Mouse (Mus musculus) spleen, adult 2 months (tissue): ENCODE results near the gene Rps21. TPM values are rescaled to one million over a fixed set of nuclear protein-coding genes. Genes with fewer than 3 reads are reported as not detected.
A peak's percentile ranks its signal among the peaks of the same experiment; 100 is the strongest.

Source experiments
- DNase-seq, 2 experiments: peaks; one replicate each; pipeline versions ENCODE4 v3.0.0 to v3.0.0-alpha.2; 2012 to 2021; ENCODE audit warnings: low spot score in 2 of 2, low read depth in 1 of 2
- H3K27ac ChIP-seq: fragments of 200-500 bp; 2 replicates; pipeline ENCODE4 v1.5.1; 2012; ENCODE audit warnings: low read length, inconsistent platforms; ENCODE audit not compliant: insufficient read depth
- H3K27me3 ChIP-seq: fragments of 200-500 bp; 2 replicates; pipeline ENCODE4 v1.6.1; 2012; ENCODE audit warnings: mild to moderate bottlenecking, moderate library complexity, low read length, inconsistent platforms; ENCODE audit not compliant: control insufficient read depth, insufficient read depth
- H3K36me3 ChIP-seq: fragments of 200-500 bp; 2 replicates; pipeline ENCODE4 v1.6.1; 2012; ENCODE audit warnings: mild to moderate bottlenecking, low read length, inconsistent platforms; ENCODE audit not compliant: control insufficient read depth, insufficient read depth
- H3K4me1 ChIP-seq: fragments of 200-500 bp; 2 replicates; pipeline ENCODE4 v1.6.1; 2011; ENCODE audit warnings: inconsistent platforms; ENCODE audit not compliant: control insufficient read depth, insufficient read depth, insufficient read length
- H3K4me3 ChIP-seq: fragments of 200-500 bp; 2 replicates; pipeline ENCODE4 v1.5.1; 2011; ENCODE audit warnings: mild to moderate bottlenecking, inconsistent platforms; ENCODE audit not compliant: insufficient read depth, insufficient read length; ENCODE audit errors: extremely low read depth
- CTCF ChIP-seq: fragments of 200-500 bp; IDR thresholded peaks from 2 replicates; pipeline ENCODE4 v1.5.1; 2011; ENCODE audit warnings: mild to moderate bottlenecking, inconsistent platforms; ENCODE audit not compliant: insufficient read depth, insufficient read length, insufficient replicate concordance; ENCODE audit errors: extremely low read depth
- POLR2A ChIP-seq: fragments of 200-500 bp; IDR thresholded peaks from 2 replicates; pipeline ENCODE4 v1.6.1; 2011; ENCODE audit warnings: low read depth, low read length, inconsistent platforms
- WGBS: fragments of 180-500 bp; shearing (Covaris S2); methylation state at CpG from one replicate; pipeline ENCODE4 v1.1.7; 2018; 5-methylcytosine and 5-hydroxymethylcytosine counted together
- polyA plus RNA-seq: library from polyadenylated mRNA; depleted of rRNA; stranded (reverse); fragments of >200 nt; gene quantifications from 2 replicates; pipeline ENCODE4 v1.2.3, GENCODE M21; 2012; rRNA removed

Rps21 gene
- 2,793 and 4,124 TPM in 2 replicates for polyA plus RNA-seq

- no peaks in the 10 kb centered on the region for H3K27me3 ChIP-seq
- peaks cover 9% of the 10 kb centered on the region; the same call in 1 of the 2 replicates for H3K4me1 ChIP-seq
- DNase-seq: peak; percentile 95 to 99
- H3K36me3 ChIP-seq: peaks cover 8% of the 10 kb centered on the region
- WGBS: under 1% methylated on average over 38 of the region's 38 CpGs
- H3K27ac ChIP-seq: peak within 1 kb of the TSS; percentile 78
- peak within 1 kb of the TSS; percentile 89 for H3K4me3 ChIP-seq
- TF ChIP-seq POLR2A (peak; percentile 86; the same call in 1 of the 2 replicates), CTCF (no peak)
Measured at GRCm38 (mm10) chr2:180257001-180257521, at the start of gene Rps21. Gene Rps21 (plus strand): TSS chr2:180257377.

GRCm38 (mm10) chr2:180207840-180208239 is 49.3 kb upstream of the Rps21 start:
- H3K27ac ChIP-seq: no peak overlapping the region
- no peak overlapping the region for H3K4me3 ChIP-seq
- no peak for DNase-seq

GRCm38 (mm10) chr2:180208976-180209375 is 48.2 kb upstream of the Rps21 start:
- WGBS: 59% methylated on average over 1 of the region's 1 CpGs
- TF ChIP-seq POLR2A (no peak), CTCF (no peak)

More at GRCm38 (mm10) chr2:180207840-180208239, 49.3 kb upstream of the Rps21 start:
- H3K27me3 ChIP-seq: no peaks in the 10 kb centered on the region
- no peaks in the 10 kb centered on the region for H3K36me3 ChIP-seq
- 86% methylated on average over 7 of the region's 7 CpGs for WGBS
- TF ChIP-seq POLR2A: no peak
- TF ChIP-seq CTCF: no peak
- no peaks in the 10 kb centered on the region for H3K4me1 ChIP-seq

GRCm38 (mm10) chr2:180212255-180212654 is 44.9 kb upstream of the Rps21 start:
- H3K27ac ChIP-seq: no peak overlapping the region
- H3K27me3 ChIP-seq: no peaks in the 10 kb centered on the region
- no peaks in the 10 kb centered on the region for H3K36me3 ChIP-seq
- 92% methylated on average over 3 of the region's 3 CpGs for WGBS
- no peak for DNase-seq
- H3K4me3 ChIP-seq: no peak overlapping the region
- TF ChIP-seq CTCF: no peak
- TF ChIP-seq POLR2A: no peak
- H3K4me1 ChIP-seq: no peaks in the 10 kb centered on the region

More at GRCm38 (mm10) chr2:180208976-180209375, 48.2 kb upstream of the Rps21 start:
- H3K27me3 ChIP-seq: no peaks in the 10 kb centered on the region
- H3K4me3 ChIP-seq: no peak overlapping the region
- no peaks in the 10 kb centered on the region for H3K36me3 ChIP-seq
- no peaks in the 10 kb centered on the region for H3K4me1 ChIP-seq
- no peak for DNase-seq
- no peak overlapping the region for H3K27ac ChIP-seq

GRCm38 (mm10) chr2:180214352-180214978 is 42.7 kb upstream of the Rps21 start:
- Histone ChIP-seq H3K4me3 (no peak overlapping the region), H3K36me3 (no peaks in the 10 kb centered on the region), H3K27me3 (no peaks in the 10 kb centered on the region), H3K27ac (0 out of 2 replicates have a peak overlapping the region, but pooled peaks have one; percentile 0), H3K4me1 (no peaks in the 10 kb centered on the region)
- TF ChIP-seq CTCF: no peak
- TF ChIP-seq POLR2A: no peak
- 87% methylated on average over 4 of the region's 4 CpGs for WGBS
- DNase-seq: no peak

GRCm38 (mm10) chr2:180215011-180215461 is 42.1 kb upstream of the Rps21 start:
- Histone ChIP-seq H3K4me3 (no peak overlapping the region), H3K27me3 (no peaks in the 10 kb centered on the region), H3K36me3 (no peaks in the 10 kb centered on the region), H3K27ac (0 out of 2 replicates have a peak overlapping the region, but pooled peaks have one; percentile 0), H3K4me1 (no peaks in the 10 kb centered on the region)
- TF ChIP-seq POLR2A: no peak
- no peak for TF ChIP-seq CTCF
- WGBS: 83% methylated on average over 8 of the region's 8 CpGs
- DNase-seq: no peak

- Histone ChIP-seq H3K4me1 (no peaks in the 10 kb centered on the region), H3K27me3 (no peaks in the 10 kb centered on the region), H3K27ac (no peak overlapping the region), H3K36me3 (no peaks in the 10 kb centered on the region), H3K4me3 (no peak overlapping the region)
- TF ChIP-seq CTCF: no peak
- TF ChIP-seq POLR2A: no peak
- DNase-seq: no peak
- WGBS: 69% methylated on average over 6 of the region's 6 CpGs
Measured at GRCm38 (mm10) chr2:180215951-180216350, 41.2 kb upstream of the Rps21 start.
